Mouse (Mus musculus) small intestine, adult 2 months (tissue): Measurements from ENCODE around the gene Schip1. TPM values are rescaled to one million over a fixed set of nuclear protein-coding genes. Genes with fewer than 3 reads are reported as not detected.

ENCODE experiments used
- H3K27ac ChIP-seq: fragments of 200-500 bp; 2 replicates; pipeline ENCODE4 v1.5.1; 2012; ENCODE audit warnings: low read depth, low read length, control low read depth, inconsistent platforms; ENCODE audit not compliant: insufficient read depth
- H3K27me3 ChIP-seq: fragments of 200-500 bp; 2 replicates; pipeline ENCODE4 v1.6.1; 2012; ENCODE audit warnings: mild to moderate bottlenecking, moderate library complexity, low read length, inconsistent platforms; ENCODE audit not compliant: control insufficient read depth, insufficient read depth
- H3K36me3 ChIP-seq: fragments of 200-500 bp; 2 replicates; pipeline ENCODE4 v1.6.1; 2012; ENCODE audit warnings: mild to moderate bottlenecking, low read length, control low read depth, inconsistent platforms; ENCODE audit not compliant: control insufficient read depth, insufficient read depth
- H3K4me1 ChIP-seq: fragments of 200-500 bp; 2 replicates; pipeline ENCODE4 v1.6.1; 2012; ENCODE audit warnings: low read length, inconsistent platforms, mixed read lengths; ENCODE audit not compliant: control insufficient read depth, insufficient read depth, insufficient read length
- H3K4me3 ChIP-seq: fragments of 200-500 bp; 2 replicates; pipeline ENCODE4 v1.5.1; 2012; ENCODE audit warnings: low read depth, mild to moderate bottlenecking, control low read depth, inconsistent platforms, low read length, moderate library complexity
- CTCF ChIP-seq: fragments of 200-500 bp; IDR thresholded peaks from 2 replicates; pipeline ENCODE4 v1.5.1; 2012; ENCODE audit warnings: low read depth, mild to moderate bottlenecking, control low read depth, inconsistent platforms, low read length, moderate library complexity, mixed read lengths; ENCODE audit not compliant: insufficient replicate concordance, insufficient read length; ENCODE audit errors: extremely low read depth
- POLR2A ChIP-seq: fragments of 200-500 bp; IDR thresholded peaks from 2 replicates; pipeline ENCODE4 v1.6.1; 2012; ENCODE audit warnings: low read depth, mild to moderate bottlenecking, control low read depth, inconsistent platforms, low read length, moderate library complexity
- WGBS: fragments of 180-500 bp; shearing (Covaris S2); methylation state at CpG from one replicate; pipeline ENCODE4 v1.1.7; 2018; 5-methylcytosine and 5-hydroxymethylcytosine counted together
- polyA plus RNA-seq: library from polyadenylated mRNA; depleted of rRNA; stranded (reverse); fragments of >200 nt; gene quantifications from 2 replicates; pipeline ENCODE4 v1.2.3, GENCODE M21; 2012

Gene Schip1
- polyA plus RNA-seq, 1 experiment = 5.0 TPM

- Histone ChIP-seq H3K27me3 (no peaks in the 10 kb centered on the region), H3K36me3 (no peaks in the 10 kb centered on the region), H3K27ac (no peak overlapping the region), H3K4me1 (no peaks in the 10 kb centered on the region), H3K4me3 (no peak overlapping the region)
- TF ChIP-seq CTCF = no peak
- TF ChIP-seq POLR2A = no peak
- WGBS = 67% methylated on average over 2 of the region's 2 CpGs
Measured at GRCm38 (mm10) chr3:68189100-68189499, 124.5 kb downstream of the Schip1 start.

DNA sequence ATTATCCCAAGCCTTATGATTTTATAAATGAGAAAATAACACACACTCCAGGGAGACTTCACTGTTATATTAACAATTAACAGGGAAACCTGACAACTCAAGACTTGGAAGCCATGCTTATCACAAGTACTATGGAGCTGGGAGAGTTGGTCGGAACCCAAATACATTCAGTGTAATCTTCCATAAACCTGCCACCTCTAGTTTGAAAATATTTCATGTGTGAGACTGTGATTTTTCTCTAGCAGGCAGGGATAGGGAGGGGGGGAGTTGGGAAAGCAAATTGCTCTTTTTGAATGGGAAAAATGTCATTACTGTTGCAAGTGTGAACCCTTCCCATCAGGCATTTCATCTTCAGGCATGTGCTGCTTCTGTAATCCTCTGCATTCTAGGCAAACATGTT, 132.3 kb downstream of the Schip1 start:
- H3K27me3 ChIP-seq = no peaks in the 10 kb centered on the region
- WGBS = 86% methylated on average over 1 of the region's 1 CpGs
- TF ChIP-seq CTCF (no peak), POLR2A (no peak)
- no peaks in the 10 kb centered on the region for H3K4me1 ChIP-seq
- H3K4me3 ChIP-seq = no peak overlapping the region
- no peaks in the 10 kb centered on the region for H3K36me3 ChIP-seq
- H3K27ac ChIP-seq = no peak overlapping the region

DNA sequence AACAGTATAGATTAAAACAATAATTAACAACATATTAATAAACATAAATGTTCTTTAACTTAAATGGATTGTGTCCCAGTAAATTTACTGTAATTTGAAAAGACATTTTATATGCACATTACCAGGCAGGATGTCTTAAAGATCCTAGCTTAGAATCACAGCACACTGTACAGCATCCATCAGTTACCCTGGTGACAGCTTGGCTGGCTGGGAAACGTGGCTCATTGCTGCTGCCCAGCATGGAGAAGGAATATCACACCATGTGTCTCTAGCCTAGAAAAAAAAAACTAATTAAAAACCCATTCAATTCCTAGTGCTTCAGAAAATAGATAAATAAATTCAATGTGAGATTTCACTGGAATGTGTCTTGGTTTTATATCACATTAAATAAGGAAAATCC, 136.6 kb downstream of the Schip1 start:
- TF ChIP-seq CTCF (no peak), POLR2A (no peak)

GRCm38 (mm10) chr3:68202162-68202902, 137.7 kb downstream of the Schip1 start:
- no peaks in the 10 kb centered on the region for H3K4me1 ChIP-seq
- no peak overlapping the region for H3K4me3 ChIP-seq
- WGBS = 63% methylated on average over 4 of the region's 4 CpGs
- TF ChIP-seq CTCF (no peak), POLR2A (no peak)
- no peaks in the 10 kb centered on the region for H3K27me3 ChIP-seq
- no peak overlapping the region for H3K27ac ChIP-seq
- no peaks in the 10 kb centered on the region for H3K36me3 ChIP-seq

More for the DNA sequence above, 136.6 kb downstream of the Schip1 start:
- Histone ChIP-seq H3K36me3 (no peaks in the 10 kb centered on the region), H3K27me3 (no peaks in the 10 kb centered on the region), H3K27ac (no peak overlapping the region), H3K4me3 (no peak overlapping the region), H3K4me1 (no peaks in the 10 kb centered on the region)
- WGBS = 36% methylated on average over 1 of the region's 1 CpGs

DNA sequence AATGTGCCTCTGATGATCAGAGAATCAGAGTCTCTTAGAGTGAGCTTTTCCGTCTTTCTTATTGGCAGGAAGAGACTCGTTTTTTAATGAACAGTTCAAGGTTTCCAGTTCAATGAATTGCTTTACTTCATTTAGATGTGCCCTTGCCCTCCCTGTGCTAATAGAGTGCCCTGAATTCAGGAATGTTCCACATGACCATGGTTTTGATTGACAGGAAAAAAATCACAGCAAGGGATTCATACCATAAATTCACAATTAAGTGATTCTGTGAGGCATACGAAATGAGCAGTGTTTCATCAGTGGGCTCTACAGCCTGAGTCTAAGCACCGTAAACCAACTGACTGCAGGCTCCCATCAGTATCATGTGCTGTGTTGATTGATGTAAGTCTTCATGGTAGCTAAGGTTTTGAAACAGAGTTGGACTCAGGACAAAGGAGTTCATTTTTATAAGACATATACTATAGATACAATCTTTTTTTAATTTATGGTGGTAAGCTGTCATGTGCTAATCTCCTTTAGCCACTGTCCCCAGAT, 139.4 kb downstream of the Schip1 start:
- Histone ChIP-seq H3K27me3 (no peaks in the 10 kb centered on the region), H3K4me3 (no peak overlapping the region), H3K4me1 (no peaks in the 10 kb centered on the region), H3K27ac (no peak overlapping the region), H3K36me3 (no peaks in the 10 kb centered on the region)
- TF ChIP-seq POLR2A (no peak), CTCF (no peak)
- WGBS = 70% methylated on average over 4 of the region's 4 CpGs

DNA sequence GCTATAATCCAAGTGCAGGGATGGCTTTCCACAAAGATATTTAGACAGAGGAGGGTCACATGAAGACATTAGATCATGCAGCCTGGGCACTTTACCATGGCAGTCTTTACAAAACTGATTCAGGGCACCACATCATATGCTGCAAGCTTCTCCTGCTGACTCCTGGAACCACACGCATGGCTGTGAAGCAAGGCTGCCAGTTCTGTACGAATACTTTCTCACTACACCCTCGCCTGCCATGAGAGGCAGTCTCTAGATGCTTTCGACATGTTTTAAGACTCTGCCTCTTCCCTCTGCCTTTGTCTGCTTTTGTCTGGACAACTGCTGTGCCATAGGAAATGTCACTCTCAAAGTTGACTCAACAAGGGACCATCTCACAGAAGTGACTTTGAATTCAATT, 145.8 kb downstream of the Schip1 start:
- H3K4me1 ChIP-seq = no peaks in the 10 kb centered on the region
- H3K4me3 ChIP-seq = no peak overlapping the region
- TF ChIP-seq CTCF = no peak
- TF ChIP-seq POLR2A = no peak
- no peak overlapping the region for H3K27ac ChIP-seq
- no peaks in the 10 kb centered on the region for H3K36me3 ChIP-seq
- no peaks in the 10 kb centered on the region for H3K27me3 ChIP-seq
- 84% methylated on average over 4 of the region's 4 CpGs for WGBS

- 82% methylated on average over 3 of the region's 3 CpGs for WGBS
- H3K36me3 ChIP-seq = no peaks in the 10 kb centered on the region
- H3K4me3 ChIP-seq = no peak overlapping the region
- H3K27ac ChIP-seq = no peak overlapping the region
- H3K27me3 ChIP-seq = no peaks in the 10 kb centered on the region
- TF ChIP-seq CTCF (no peak), POLR2A (no peak)
- H3K4me1 ChIP-seq = no peaks in the 10 kb centered on the region
Measured at GRCm38 (mm10) chr3:68221452-68221851, 156.8 kb downstream of the Schip1 start.

DNA sequence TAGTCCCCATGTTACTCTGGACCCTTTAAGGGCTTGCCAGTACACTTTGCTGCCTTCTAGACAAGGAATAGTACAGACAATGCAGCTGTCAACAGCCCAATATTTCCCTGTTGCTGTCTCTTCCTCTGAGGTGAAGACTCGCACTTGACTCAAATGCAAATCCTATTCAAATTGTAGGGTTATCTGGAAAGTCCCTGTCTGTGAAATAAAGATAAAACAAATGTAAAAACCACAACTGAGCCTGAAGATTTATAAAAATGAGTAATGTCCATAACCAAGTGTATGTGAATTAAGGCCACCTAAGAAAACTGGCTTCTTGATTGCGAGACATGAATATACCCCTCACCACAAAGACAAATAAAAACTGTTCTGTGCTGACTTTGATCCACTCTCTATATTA, 175.3 kb downstream of the Schip1 start:
- 81% methylated on average over 2 of the region's 2 CpGs for WGBS
- H3K4me1 ChIP-seq = no peaks in the 10 kb centered on the region
- no peaks in the 10 kb centered on the region for H3K27me3 ChIP-seq
- TF ChIP-seq POLR2A (no peak), CTCF (no peak)
- no peak overlapping the region for H3K27ac ChIP-seq
- H3K36me3 ChIP-seq = no peaks in the 10 kb centered on the region
- H3K4me3 ChIP-seq = no peak overlapping the region
